Comparison of ENCODE assay signal across 25 mouse cellular contexts in genomic region chr8:95513219-95513618, GRCm38 (mm10). TPM values are rescaled to one million over a fixed set of nuclear protein-coding genes. Genes with fewer than 3 reads are reported as not detected.
DNase-seq lines count a peak whose midpoint lies in the region; ATAC-seq and TF ChIP-seq lines count a peak whose summit lies in the region.
"Had no signal": no experiment of that assay in that cellular context is flagged by ENCODE, and none has a peak within 500 bp of the region (broad histone marks: within the 10 kb centered on the region; RNA-seq: fewer than 3 reads in every experiment).

No protein-coding gene starts in this region.

- TF ChIP-seq CTCF in lung, postnatal 0 days (IDR thresholded peaks at IDR 0.05), result no peak

- H3K9ac ChIP-seq in lung, postnatal 0 days (replicated peaks; ENCODE audit: low read depth), result no peak overlapping the region
- no peak overlapping the region for H3K9ac ChIP-seq in stomach, embryonic 15.5 days
- H3K9ac ChIP-seq: forebrain, embryonic 15.5 days; limb, embryonic 15.5 days; liver, embryonic 15.5 days; lung, embryonic 15.5 days had no signal

- no peaks in the 10 kb centered on the region for H3K9me3 ChIP-seq in lung, postnatal 0 days (ENCODE audit: low read length)
- H3K9me3 ChIP-seq in stomach, embryonic 15.5 days, result no peaks in the 10 kb centered on the region
- H3K9me3 ChIP-seq: forebrain, embryonic 15.5 days; limb, embryonic 15.5 days; liver, embryonic 15.5 days; lung, embryonic 15.5 days had no signal

- no peak for TF ChIP-seq EP300 in lung, postnatal 0 days (IDR thresholded peaks at IDR 0.05)

- no peak overlapping the region for H3K4me3 ChIP-seq in lung, postnatal 0 days (ENCODE audit: low read depth, low read length)
- H3K4me3 ChIP-seq in stomach, embryonic 15.5 days (replicated peaks), result no peak overlapping the region
- H3K4me3 ChIP-seq: forebrain, embryonic 15.5 days; limb, embryonic 15.5 days; liver, embryonic 15.5 days; lung, embryonic 15.5 days; midbrain, embryonic 10.5 days had no signal

- H3K4me2 ChIP-seq in lung, postnatal 0 days (replicated peaks; ENCODE audit: low read depth, low read length), result no peak overlapping the region
- no peak overlapping the region for H3K4me2 ChIP-seq in stomach, embryonic 15.5 days
- H3K4me2 ChIP-seq: forebrain, embryonic 15.5 days; heart, embryonic 11.5 days; limb, embryonic 15.5 days; liver, embryonic 15.5 days; lung, embryonic 15.5 days had no signal

- DNase-seq in lung, postnatal 0 days (ENCODE audit: low spot score), result peak; percentile 24
- no peak for DNase-seq in lung, postnatal 14 days
- DNase-seq in adipocyte (ENCODE audit: low spot score), result peak; percentile 74
- peak; percentile 74 to 75 for DNase-seq in urinary bladder, postnatal 36 days (ENCODE audit: low spot score in 2 of 2)
- DNase-seq in thymus, adult 18-20 months, result no peak
- DNase-seq in testis, postnatal 10 days (ENCODE audit: low spot score), result no peak
- DNase-seq: cerebellum, adult 8-10 months; gastrocnemius, postnatal 14 days; heart, adult 11 months; kidney, adult 11 months; left cerebral cortex, postnatal 4 days; right cerebral cortex, adult 18-20 months; right cerebral cortex, postnatal 4 days had no signal

- no peak overlapping the region for H3K27ac ChIP-seq in lung, postnatal 0 days (ENCODE audit: low read length)
- H3K27ac ChIP-seq in stomach, embryonic 15.5 days, result peak overlapping the region; percentile 3; the same call in 1 of the 2 replicates
- H3K27ac ChIP-seq: forebrain, embryonic 15.5 days; kidney, postnatal 0 days; limb, embryonic 15.5 days; liver, embryonic 15.5 days; lung, embryonic 15.5 days; macrophage; midbrain, embryonic 10.5 days had no signal

- no peaks in the 10 kb centered on the region for H3K27me3 ChIP-seq in lung, postnatal 0 days (replicated peaks; ENCODE audit: insufficient read depth, low read length)
- H3K27me3 ChIP-seq in stomach, embryonic 15.5 days (replicated peaks), result no peaks in the 10 kb centered on the region
- H3K27me3 ChIP-seq: forebrain, embryonic 15.5 days; limb, embryonic 15.5 days; liver, embryonic 15.5 days; lung, embryonic 15.5 days had no signal

- no peaks in the 10 kb centered on the region for H3K36me3 ChIP-seq in lung, postnatal 0 days (ENCODE audit: insufficient read depth, low read length)
- no peaks in the 10 kb centered on the region for H3K36me3 ChIP-seq in stomach, embryonic 15.5 days
- H3K36me3 ChIP-seq: forebrain, embryonic 15.5 days; limb, embryonic 15.5 days; liver, embryonic 15.5 days; lung, embryonic 15.5 days; midbrain, embryonic 10.5 days had no signal

- peak; percentile 52; the same call in 1 of the 2 replicates for ATAC-seq in lung, postnatal 0 days
- peak; percentile 47; the same call in 1 of the 2 replicates for ATAC-seq in stomach, embryonic 15.5 days (ENCODE audit: insufficient read depth, low FRiP score, low read depth)
- ATAC-seq: forebrain, embryonic 15.5 days; midbrain, embryonic 16.5 days had no signal

- no peaks in the 10 kb centered on the region for H3K4me1 ChIP-seq in lung, postnatal 0 days (ENCODE audit: insufficient read depth, low read depth, low read length)
- no peaks in the 10 kb centered on the region for H3K4me1 ChIP-seq in stomach, embryonic 15.5 days
- H3K4me1 ChIP-seq: forebrain, embryonic 15.5 days; liver, embryonic 15.5 days; lung, embryonic 15.5 days; midbrain, embryonic 10.5 days had no signal

- WGBS in lung, postnatal 0 days, result 70% methylated on average over 4 of the region's 4 CpGs
- WGBS in stomach, embryonic 15.5 days, result 62% methylated on average over 4 of the region's 4 CpGs

RNA-seq across cellular contexts. Expression of gene Ccdc113, which starts 20.7 kb away (rescaled TPM):
- polyA plus RNA-seq in lung, postnatal 0 days (2015; fragmentation: Nextera tagmentation; extraction: Ambion mirVana), result 13.1 and 18.1 TPM in 2 replicates
- polyA plus RNA-seq in stomach, embryonic 15.5 days (2015; fragmentation: Nextera tagmentation; extraction: Ambion mirVana), result 0.13 and 0.21 TPM in 2 replicates
- polyA plus RNA-seq: large intestine, adult 2 months; liver, embryonic 15.5 days; macrophage; stomach, embryonic 14.5 days had no signal

RNA-seq across cellular contexts. Expression of gene Csnk2a2, which starts 23.4 kb away (rescaled TPM):
- 8.3 and 9.8 TPM in 2 replicates for polyA plus RNA-seq in lung, postnatal 0 days (2015; fragmentation: Nextera tagmentation; extraction: Ambion mirVana)
- 8.8 and 11.1 TPM in 2 replicates for polyA plus RNA-seq in stomach, embryonic 15.5 days (2015; fragmentation: Nextera tagmentation; extraction: Ambion mirVana)

Comparison
In these comparisons a context has a peak if more than half of its experiments do, and no peak if none do; other contexts are left out.
1. DNase-seq: peak in lung, postnatal 0 days (single experiment), adipocyte (single experiment) and urinary bladder, postnatal 36 days (2 of 2); none in lung, postnatal 14 days (single experiment), thymus, adult 18-20 months (0 of 2) and testis, postnatal 10 days (single experiment).
2. RNA of gene Ccdc113, which starts 20.7 kb away (polyA plus RNA-seq): 13.1 to 18.1 TPM in lung, postnatal 0 days; 0.13 to 0.21 TPM in stomach, embryonic 15.5 days; every median in the first group is over 10 times any median in the second.